Mouse (Mus musculus) lung, adult 10 weeks (tissue): ENCODE results near the gene Bspry. TPM values are rescaled to one million over a fixed set of nuclear protein-coding genes. Genes with fewer than 3 reads are reported as not detected.

Experiments used
- polyA plus RNA-seq: library from polyadenylated mRNA; stranded (reverse); fragments of 350-450 nt; fragmentation: Illumina TruSeq; extraction: RNeasy Lipid Tissue Mini Kit (QIAGEN cat#74804); gene quantifications from one replicate; pipeline ENCODE4 v1.2.3, GENCODE M21; 2014; ENCODE audit warnings: low read depth, low replicate concordance; ENCODE audit not compliant: insufficient read depth

Gene Bspry
- 11.4 TPM for polyA plus RNA-seq

DNA sequence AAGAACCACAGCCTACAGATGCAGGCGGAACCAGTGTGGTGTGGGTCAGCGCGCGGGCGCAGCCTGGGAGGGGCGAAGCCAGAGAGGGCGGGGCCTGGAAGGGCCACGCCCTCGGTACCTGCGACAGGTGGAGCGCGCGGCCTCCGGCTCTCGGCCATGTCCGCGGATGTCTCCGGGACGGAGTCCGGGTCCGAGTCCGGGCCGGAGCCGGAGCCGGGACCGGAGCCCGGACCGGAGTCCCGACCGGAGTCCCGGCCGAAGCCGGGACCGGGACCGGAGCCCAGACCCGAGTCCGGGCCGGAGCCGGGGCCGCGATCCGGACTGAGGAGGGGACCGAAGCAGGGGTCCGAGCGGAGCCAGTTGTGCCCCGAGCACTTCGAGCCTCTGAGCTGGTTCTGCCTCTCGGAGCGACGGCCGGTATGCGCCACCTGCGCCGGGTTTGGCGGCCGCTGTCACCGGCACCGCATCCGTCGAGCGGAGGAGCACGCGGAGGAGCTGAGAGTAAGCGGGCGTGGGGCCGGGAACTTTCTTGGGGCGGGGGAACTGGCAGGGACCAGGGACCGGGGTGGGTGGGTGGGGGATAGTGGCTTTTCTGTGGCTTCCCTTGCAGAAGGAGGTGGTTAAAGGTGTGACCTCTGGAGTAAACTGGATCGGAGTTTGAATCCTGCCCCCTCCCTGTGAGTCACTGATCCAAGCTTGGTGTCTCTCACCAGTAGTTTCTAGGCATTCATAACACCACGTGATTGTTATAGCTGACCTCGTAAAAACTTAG, at the start of gene Bspry:
Bspry (plus strand) TSS at position 117 of the 772 bp plus-strand sequence.

GRCm38 (mm10) chr4:62435081-62435480, 44.8 kb upstream of the Bspry start, which contains the start of gene Rnf183:
Gene Rnf183, minus strand, starts transcription at chr4:62435252.

GRCm38 (mm10) chr4:62470598-62471051, 9.2 kb upstream of the Bspry start, which contains the start of gene Wdr31:
Gene Wdr31, minus strand, starts transcription at chr4:62470896.

GRCm38 (mm10) chr4:62503374-62503970, 23.6 kb downstream of the Bspry start, which contains the start of gene Hdhd3:
Gene Hdhd3, minus strand, starts transcription at chr4:62503467.

GRCm38 (mm10) chr4:62519849-62520233, 40.0 kb downstream of the Bspry start, which contains the start of gene Alad:
Gene Alad, minus strand, starts transcription at chr4:62519918.

DNA sequence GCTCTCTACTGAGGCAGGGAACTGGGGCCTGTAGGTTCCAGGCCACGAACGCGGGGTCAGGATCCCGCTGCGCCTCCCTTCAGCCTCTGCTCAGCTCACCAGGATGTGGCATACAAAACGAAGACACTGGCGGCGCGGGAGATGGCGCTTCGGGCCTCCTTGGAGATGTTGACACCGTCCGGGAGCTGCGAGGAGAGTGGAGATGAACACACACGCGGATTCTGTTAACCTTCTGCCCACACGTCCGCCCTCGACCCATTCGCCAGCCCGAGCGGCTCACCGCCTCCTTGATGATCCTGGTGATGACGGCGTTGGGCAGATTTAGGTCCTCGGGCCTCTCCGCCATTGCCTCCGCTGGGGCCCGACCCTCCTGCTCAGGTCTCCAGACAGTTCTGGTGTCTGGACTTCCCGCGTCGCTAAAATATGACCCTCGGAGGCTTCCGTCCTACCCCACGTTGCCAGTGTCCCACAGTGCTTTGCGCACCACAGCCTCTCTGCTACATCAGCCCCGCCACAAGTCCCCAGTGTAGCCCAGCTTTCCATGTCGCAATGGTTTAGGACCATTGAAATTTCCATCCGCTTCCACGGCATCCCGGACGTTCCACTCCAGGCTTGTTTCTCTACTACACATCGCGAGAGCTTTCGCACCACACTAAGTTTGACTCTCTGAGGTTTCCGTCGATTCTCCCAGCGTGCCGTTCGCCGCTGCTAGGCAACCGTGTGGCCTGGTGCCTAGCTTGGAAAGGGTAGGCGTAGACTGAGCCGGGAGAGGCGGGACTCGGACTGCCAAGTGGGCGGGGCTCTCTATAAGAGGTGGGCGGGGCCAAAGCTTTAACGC, 45.0 kb downstream of the Bspry start, which contains the start of the genes Pole3 and 4933430I17Rik:
Pole3 (minus strand) TSS at position 418 of the 838 bp plus-strand sequence.
4933430I17Rik (plus strand) TSS at position 719 of the 838 bp plus-strand sequence.

Other genes with a start within 250 kb of the Bspry start
- gene Zfp37, start 249.0 kb upstream of the Bspry start, polyA plus RNA-seq: 3.4 TPM
- 25.2 TPM for gene Slc31a2, start 217.5 kb upstream of the Bspry start, polyA plus RNA-seq
- gene Fkbp15, start 119.5 kb upstream of the Bspry start, polyA plus RNA-seq: 19.1 TPM
- 30.8 TPM for gene Slc31a1, start 119.3 kb upstream of the Bspry start, polyA plus RNA-seq
- gene Cdc26, start 71.4 kb upstream of the Bspry start, polyA plus RNA-seq: 70.6 TPM
- gene Prpf4, start 71.3 kb upstream of the Bspry start, polyA plus RNA-seq: 5.6 TPM
- not detected for gene Rnf183, start 44.8 kb upstream of the Bspry start, polyA plus RNA-seq
- gene Wdr31, start 9.2 kb upstream of the Bspry start, polyA plus RNA-seq: 3.5 TPM
- 9.1 TPM for gene Hdhd3, start 23.4 kb downstream of the Bspry start, polyA plus RNA-seq
- 57.1 TPM for gene Alad, start 39.9 kb downstream of the Bspry start, polyA plus RNA-seq
- gene Pole3, start 45.0 kb downstream of the Bspry start, polyA plus RNA-seq: 31.4 TPM
- gene 4933430I17Rik, start 45.3 kb downstream of the Bspry start, polyA plus RNA-seq: not detected
- gene Rgs3, start 79.8 kb downstream of the Bspry start, polyA plus RNA-seq: 37.7 TPM